Mouse (Mus musculus): ENCODE measurements around the gene Nxpe3. TPM values are rescaled to one million over a fixed set of nuclear protein-coding genes. Genes with fewer than 3 reads are reported as not detected.

Gene Nxpe3
- 0.44 and 0.81 TPM in 2 replicates for polyA plus RNA-seq (2015; fragmentation: Nextera tagmentation; extraction: Ambion mirVana)

DNA sequence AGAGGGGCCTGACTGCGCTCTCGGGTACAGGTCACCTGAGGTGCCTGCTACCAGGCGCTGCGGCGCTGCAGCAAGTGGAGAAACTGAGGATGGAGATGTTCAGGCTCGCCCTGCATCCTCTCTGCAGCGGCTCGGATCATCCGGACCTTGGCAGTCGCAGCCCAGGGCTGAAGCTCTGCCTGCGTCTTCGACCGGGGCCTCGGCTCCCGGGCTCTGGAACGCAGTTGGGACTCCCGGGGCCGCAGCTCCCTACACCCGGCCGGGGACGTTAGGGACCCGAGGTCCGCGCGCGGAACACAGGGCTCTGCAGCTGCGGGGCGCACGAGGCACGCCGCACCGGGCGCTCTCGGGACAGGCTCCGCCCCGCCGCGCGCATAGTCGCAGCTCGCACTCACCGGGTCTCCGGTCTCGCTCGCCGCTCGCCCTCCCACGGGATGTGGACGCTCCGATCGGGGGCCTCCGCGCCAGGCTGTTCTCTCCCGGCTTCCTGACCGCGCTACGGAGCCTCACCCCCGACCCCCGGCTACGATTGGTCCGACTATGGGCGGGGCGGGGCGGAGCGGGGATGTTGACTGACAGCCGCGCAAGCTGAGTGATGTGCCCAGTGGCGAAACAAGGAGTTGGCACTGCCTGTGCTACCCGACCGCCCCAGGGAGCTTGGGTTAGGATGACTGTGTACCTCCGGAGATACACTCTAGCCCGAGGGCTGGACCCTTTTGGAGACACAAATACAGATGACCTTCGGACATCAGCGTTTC is at the start of gene Nxpe3:
Gene Nxpe3, minus strand, starts transcription at position 393 of the 758 bp plus-strand sequence.
- Histone ChIP-seq H3K4me2 (ENCODE audit: low read depth, low read length) (peak within 1 kb of the TSS; percentile 92), H3K27ac (ENCODE audit: low read length) (peak within 1 kb of the TSS; percentile 56), H3K4me1 (ENCODE audit: control insufficient read depth, insufficient read depth, low read length) (peaks cover 10% of the 10 kb centered on the region; the same call in 1 of the 2 replicates), H3K9me3 (replicated peaks; ENCODE audit: control insufficient read depth, low read length) (no peaks in the 10 kb centered on the region), H3K27me3 (ENCODE audit: control insufficient read depth, insufficient read depth, low read length) (no peaks in the 10 kb centered on the region), H3K9ac (ENCODE audit: low read length) (peak within 1 kb of the TSS; percentile 73), H3K4me3 (ENCODE audit: low read length) (peak within 1 kb of the TSS; percentile 74), H3K36me3 (ENCODE audit: control insufficient read depth, insufficient read depth) (no peaks in the 10 kb centered on the region)
- WGBS: under 1% methylated on average over 73 of the region's 74 CpGs
- peak; percentile 92 for ATAC-seq (replicated peaks; ENCODE audit: extremely low read depth, insufficient read depth, low FRiP score)

DNA sequence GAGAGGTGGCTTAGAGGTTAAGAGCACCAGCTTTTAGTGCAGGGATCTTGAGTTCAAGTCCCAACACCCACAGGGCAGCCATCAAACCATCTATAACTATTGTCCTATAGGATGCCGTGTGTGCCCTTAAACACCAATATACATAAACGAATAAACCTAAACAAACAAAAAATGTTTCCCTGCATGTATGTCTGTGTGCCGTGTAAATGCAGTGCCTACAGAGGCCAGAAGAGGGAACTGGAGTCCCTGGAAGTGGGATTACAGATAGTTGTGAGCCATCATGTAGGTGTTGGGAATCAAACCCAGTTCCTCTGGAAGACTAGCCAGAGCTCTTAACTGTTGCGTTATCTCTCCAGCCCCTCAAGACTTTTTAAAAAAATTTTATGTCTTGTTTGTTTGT is 45.7 kb upstream of the Nxpe3 start:
- no peaks in the 10 kb centered on the region for H3K4me1 ChIP-seq (ENCODE audit: control insufficient read depth, insufficient read depth, low read length)
- no peak for ATAC-seq (replicated peaks; ENCODE audit: extremely low read depth, insufficient read depth, low FRiP score)
- no peak overlapping the region for H3K4me3 ChIP-seq (ENCODE audit: low read length)
- H3K9ac ChIP-seq (ENCODE audit: low read length): no peak overlapping the region
- H3K27me3 ChIP-seq (ENCODE audit: control insufficient read depth, insufficient read depth, low read length): no peaks in the 10 kb centered on the region
- 86% methylated on average over 4 of the region's 4 CpGs for WGBS
- no peaks in the 10 kb centered on the region for H3K36me3 ChIP-seq (ENCODE audit: control insufficient read depth, insufficient read depth)
- no peaks in the 10 kb centered on the region for H3K9me3 ChIP-seq (replicated peaks; ENCODE audit: control insufficient read depth, low read length)
- H3K27ac ChIP-seq (ENCODE audit: low read length): no peak overlapping the region
- H3K4me2 ChIP-seq (ENCODE audit: low read depth, low read length): no peak overlapping the region

- WGBS: 83% methylated on average over 6 of the region's 6 CpGs
- no peak overlapping the region for H3K27ac ChIP-seq (ENCODE audit: low read length)
- H3K9ac ChIP-seq (ENCODE audit: low read length): no peak overlapping the region
- ATAC-seq (replicated peaks; ENCODE audit: extremely low read depth, insufficient read depth, low FRiP score): no peak
- no peaks in the 10 kb centered on the region for H3K27me3 ChIP-seq (ENCODE audit: control insufficient read depth, insufficient read depth, low read length)
- H3K36me3 ChIP-seq (ENCODE audit: control insufficient read depth, insufficient read depth): no peaks in the 10 kb centered on the region
- no peaks in the 10 kb centered on the region for H3K9me3 ChIP-seq (replicated peaks; ENCODE audit: control insufficient read depth, low read length)
- no peak overlapping the region for H3K4me2 ChIP-seq (ENCODE audit: low read depth, low read length)
- no peaks in the 10 kb centered on the region for H3K4me1 ChIP-seq (ENCODE audit: control insufficient read depth, insufficient read depth, low read length)
- no peak overlapping the region for H3K4me3 ChIP-seq (ENCODE audit: low read length)
These were observed 44.6 kb upstream of the Nxpe3 start for GRCm38 (mm10) chr16:55939703-55940102.

GRCm38 (mm10) chr16:55938761-55939160 is 43.7 kb upstream of the Nxpe3 start:
- H3K4me1 ChIP-seq (ENCODE audit: control insufficient read depth, insufficient read depth, low read length): no peaks in the 10 kb centered on the region
- H3K9ac ChIP-seq (ENCODE audit: low read length): no peak overlapping the region
- H3K36me3 ChIP-seq (ENCODE audit: control insufficient read depth, insufficient read depth): no peaks in the 10 kb centered on the region
- H3K9me3 ChIP-seq (replicated peaks; ENCODE audit: control insufficient read depth, low read length): no peaks in the 10 kb centered on the region
- H3K4me3 ChIP-seq (ENCODE audit: low read length): no peak overlapping the region
- 86% methylated on average over 4 of the region's 4 CpGs for WGBS
- H3K27me3 ChIP-seq (ENCODE audit: control insufficient read depth, insufficient read depth, low read length): no peaks in the 10 kb centered on the region
- ATAC-seq (replicated peaks; ENCODE audit: extremely low read depth, insufficient read depth, low FRiP score): no peak
- H3K27ac ChIP-seq (ENCODE audit: low read length): no peak overlapping the region
- H3K4me2 ChIP-seq (ENCODE audit: low read depth, low read length): no peak overlapping the region

DNA sequence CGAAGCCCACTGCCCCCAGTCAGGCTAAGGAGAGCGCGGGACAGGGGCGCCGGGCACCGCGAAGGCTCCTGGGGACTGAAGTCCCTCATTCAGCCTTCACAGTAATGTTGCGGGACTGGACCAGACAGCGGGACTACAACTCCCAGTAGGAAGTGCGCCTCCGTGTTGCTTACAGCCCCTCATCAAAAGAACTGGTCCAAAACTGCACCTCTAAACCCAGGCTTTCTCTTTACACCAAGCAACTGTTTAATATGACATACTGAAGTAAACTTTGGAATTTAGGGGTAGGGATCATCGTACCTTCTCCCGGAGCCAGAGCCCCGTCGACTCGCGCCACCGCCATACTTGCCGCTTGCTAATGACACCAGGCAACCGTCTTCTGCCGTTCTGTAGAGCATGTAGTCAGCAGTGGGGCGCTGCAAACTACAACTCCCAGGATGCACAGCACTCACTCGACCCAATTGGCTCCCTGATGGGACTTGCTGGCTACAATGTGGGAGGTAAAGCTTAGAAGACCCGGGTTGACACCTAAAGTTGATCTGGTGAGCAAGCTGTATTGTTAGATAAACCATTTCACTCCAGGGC is 39.5 kb upstream of the Nxpe3 start, which contains the start of gene Cep97:
Gene Cep97, minus strand, starts transcription at position 403 of the 585 bp plus-strand sequence.
- ATAC-seq (replicated peaks; ENCODE audit: extremely low read depth, insufficient read depth, low FRiP score): peak; percentile 99
- under 1% methylated on average over 24 of the region's 24 CpGs for WGBS

DNA sequence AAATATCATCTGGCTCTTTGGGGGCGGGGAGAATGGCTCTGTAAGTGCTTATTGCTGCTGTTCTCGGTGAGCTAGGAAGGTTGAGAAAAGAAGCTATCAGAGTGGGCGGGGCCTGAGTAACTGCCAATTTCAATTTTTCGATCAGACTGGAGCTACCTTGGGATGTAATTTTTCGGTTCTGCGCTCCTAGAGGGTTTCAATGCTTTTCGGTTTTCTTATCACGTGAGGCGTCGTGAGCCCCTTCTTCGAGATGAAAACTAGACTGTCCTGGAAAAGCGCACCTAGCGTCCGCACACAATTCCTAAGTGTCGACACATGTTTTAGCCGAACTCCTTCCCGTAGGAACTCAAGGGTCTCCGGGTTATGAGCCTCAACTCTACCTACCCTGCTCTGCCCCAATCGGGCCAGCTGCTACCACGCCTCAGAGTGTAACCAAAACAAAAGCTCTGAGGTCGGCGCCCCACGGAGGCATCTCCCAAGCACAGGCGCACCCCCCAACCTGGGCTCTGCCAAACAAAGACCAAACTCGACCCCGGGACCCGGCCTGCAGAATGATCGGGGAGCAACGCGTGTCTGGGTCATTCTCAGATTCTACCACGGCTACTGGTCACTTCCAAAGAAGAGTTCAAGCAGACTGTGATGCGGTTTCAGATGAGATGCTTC is 38.7 kb upstream of the Nxpe3 start:
- Histone ChIP-seq H3K27me3 (ENCODE audit: control insufficient read depth, insufficient read depth, low read length) (no peaks in the 10 kb centered on the region), H3K4me2 (ENCODE audit: low read depth, low read length) (peak overlapping the region; percentile 78), H3K36me3 (ENCODE audit: control insufficient read depth, insufficient read depth) (no peaks in the 10 kb centered on the region), H3K4me3 (ENCODE audit: low read length) (peak overlapping the region; percentile 72), H3K9me3 (replicated peaks; ENCODE audit: control insufficient read depth, low read length) (no peaks in the 10 kb centered on the region), H3K4me1 (ENCODE audit: control insufficient read depth, insufficient read depth, low read length) (no peaks in the 10 kb centered on the region), H3K9ac (ENCODE audit: low read length) (peak overlapping the region; percentile 79), H3K27ac (ENCODE audit: low read length) (peak overlapping the region; percentile 66)
- 0 out of 2 replicates have a peak, but pooled peaks have one; percentile 16 for ATAC-seq (replicated peaks; ENCODE audit: extremely low read depth, insufficient read depth, low FRiP score)
- WGBS: under 1% methylated on average over 32 of the region's 32 CpGs

More for the DNA sequence above, 39.5 kb upstream of the Nxpe3 start, which contains the start of gene Cep97:
- peak within 1 kb of the TSS; percentile 78 for H3K4me2 ChIP-seq (ENCODE audit: low read depth, low read length)
- H3K4me3 ChIP-seq (ENCODE audit: low read length): peak within 1 kb of the TSS; percentile 72
- H3K9me3 ChIP-seq (replicated peaks; ENCODE audit: control insufficient read depth, low read length): no peaks in the 10 kb centered on the region
- H3K27ac ChIP-seq (ENCODE audit: low read length): peak within 1 kb of the TSS; percentile 66
- no peaks in the 10 kb centered on the region for H3K36me3 ChIP-seq (ENCODE audit: control insufficient read depth, insufficient read depth)
- H3K9ac ChIP-seq (ENCODE audit: low read length): peak within 1 kb of the TSS; percentile 79
- H3K4me1 ChIP-seq (ENCODE audit: control insufficient read depth, insufficient read depth, low read length): no peaks in the 10 kb centered on the region
- H3K27me3 ChIP-seq (ENCODE audit: control insufficient read depth, insufficient read depth, low read length): no peaks in the 10 kb centered on the region

DNA sequence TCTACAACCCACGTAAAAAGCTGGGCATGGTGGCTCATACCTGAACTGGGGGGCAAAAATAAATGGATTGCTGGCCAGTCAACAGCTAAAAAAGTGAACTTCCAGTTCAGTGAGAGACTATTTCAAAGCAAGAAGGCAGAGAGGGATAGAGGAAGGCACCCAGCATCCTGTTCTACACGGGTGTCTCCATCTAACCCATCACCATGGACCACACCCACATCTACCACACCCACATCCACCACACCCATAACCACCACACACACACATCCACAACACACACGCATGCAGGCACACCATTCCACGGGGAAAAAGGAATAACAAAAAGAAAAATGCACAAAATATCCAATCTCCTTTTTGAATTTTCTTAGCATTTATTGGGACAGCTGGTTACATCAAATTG is 28.9 kb upstream of the Nxpe3 start:
- H3K36me3 ChIP-seq (ENCODE audit: control insufficient read depth, insufficient read depth): peaks cover 29% of the 10 kb centered on the region
- 96% methylated on average over 4 of the region's 4 CpGs for WGBS
- no peak overlapping the region for H3K4me3 ChIP-seq (ENCODE audit: low read length)

DNA sequence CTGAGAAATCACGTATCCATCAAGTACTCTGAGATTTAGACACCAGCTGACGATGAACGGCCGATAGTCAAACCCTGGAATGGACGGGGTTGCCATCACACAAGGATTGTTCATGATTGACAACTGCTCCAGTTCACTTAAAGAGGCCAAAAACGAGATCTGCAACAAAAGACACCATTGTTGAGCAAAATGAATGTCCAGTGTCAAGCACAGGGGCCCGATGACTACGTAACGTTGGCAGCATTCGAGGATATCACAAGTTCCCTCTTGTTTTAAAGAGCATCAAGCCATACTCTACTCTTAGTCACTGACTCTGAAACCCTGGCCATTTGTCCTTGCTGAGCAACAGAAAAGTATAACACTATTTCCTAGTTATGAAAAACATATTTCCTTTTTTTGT is 27.0 kb upstream of the Nxpe3 start:
- peaks cover 30% of the 10 kb centered on the region for H3K36me3 ChIP-seq (ENCODE audit: control insufficient read depth, insufficient read depth)
- no peaks in the 10 kb centered on the region for H3K9me3 ChIP-seq (replicated peaks; ENCODE audit: control insufficient read depth, low read length)
- WGBS: 91% methylated on average over 10 of the region's 10 CpGs
- H3K27ac ChIP-seq (ENCODE audit: low read length): no peak overlapping the region
- H3K9ac ChIP-seq (ENCODE audit: low read length): no peak overlapping the region
- H3K4me3 ChIP-seq (ENCODE audit: low read length): no peak overlapping the region
- ATAC-seq (replicated peaks; ENCODE audit: extremely low read depth, insufficient read depth, low FRiP score): no peak
- no peak overlapping the region for H3K4me2 ChIP-seq (ENCODE audit: low read depth, low read length)
- H3K27me3 ChIP-seq (ENCODE audit: control insufficient read depth, insufficient read depth, low read length): no peaks in the 10 kb centered on the region
- H3K4me1 ChIP-seq (ENCODE audit: control insufficient read depth, insufficient read depth, low read length): no peaks in the 10 kb centered on the region

More for the DNA sequence above, 28.9 kb upstream of the Nxpe3 start:
- Histone ChIP-seq H3K9me3 (replicated peaks; ENCODE audit: control insufficient read depth, low read length) (no peaks in the 10 kb centered on the region), H3K27me3 (ENCODE audit: control insufficient read depth, insufficient read depth, low read length) (no peaks in the 10 kb centered on the region), H3K27ac (ENCODE audit: low read length) (no peak overlapping the region), H3K9ac (ENCODE audit: low read length) (no peak overlapping the region), H3K4me2 (ENCODE audit: low read depth, low read length) (no peak overlapping the region), H3K4me1 (ENCODE audit: control insufficient read depth, insufficient read depth, low read length) (no peaks in the 10 kb centered on the region)
- no peak for ATAC-seq (replicated peaks; ENCODE audit: extremely low read depth, insufficient read depth, low FRiP score)

DNA sequence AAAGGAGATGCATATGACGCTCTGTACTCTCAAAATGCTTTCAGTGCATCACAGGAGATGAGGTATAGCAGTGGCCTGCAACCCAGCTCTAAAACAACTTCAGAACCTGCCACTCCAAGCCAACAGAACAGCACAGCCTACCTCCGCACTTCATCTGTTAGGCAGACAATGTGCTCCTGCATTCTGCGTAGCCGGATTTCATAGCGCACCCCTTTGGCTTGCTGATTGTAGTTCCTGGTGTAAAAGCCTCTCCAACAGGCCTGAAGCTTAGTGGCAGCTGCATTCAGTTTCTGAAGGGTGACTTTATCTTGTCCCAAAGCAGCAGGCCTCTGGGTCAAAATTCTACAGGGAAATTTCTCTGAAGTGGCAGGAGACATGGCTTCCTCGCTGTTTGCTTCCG is 19.6 kb upstream of the Nxpe3 start:
- Histone ChIP-seq H3K36me3 (ENCODE audit: control insufficient read depth, insufficient read depth) (peaks cover 19% of the 10 kb centered on the region), H3K9ac (ENCODE audit: low read length) (no peak overlapping the region), H3K9me3 (replicated peaks; ENCODE audit: control insufficient read depth, low read length) (no peaks in the 10 kb centered on the region), H3K4me1 (ENCODE audit: control insufficient read depth, insufficient read depth, low read length) (no peaks in the 10 kb centered on the region), H3K4me2 (ENCODE audit: low read depth, low read length) (no peak overlapping the region), H3K4me3 (ENCODE audit: low read length) (no peak overlapping the region), H3K27ac (ENCODE audit: low read length) (no peak overlapping the region), H3K27me3 (ENCODE audit: control insufficient read depth, insufficient read depth, low read length) (no peaks in the 10 kb centered on the region)
- 92% methylated on average over 7 of the region's 7 CpGs for WGBS
- no peak for ATAC-seq (replicated peaks; ENCODE audit: extremely low read depth, insufficient read depth, low FRiP score)

All from heart, embryonic 16.5 days (tissue).